Mouse (Mus musculus) stomach, postnatal 0 days (tissue): Measurements from ENCODE around the gene 1810013L24Rik.
A peak's percentile ranks its signal among the peaks of the same experiment; 100 is the strongest.

ENCODE experiments used
- CTCF ChIP-seq: IDR thresholded peaks from 2 replicates; pipeline ENCODE4 v1.5.1; 2016; ENCODE audit warnings: antibody characterized with exemption, low read depth, mild to moderate bottlenecking, moderate library complexity
- EP300 ChIP-seq: optimal IDR thresholded peaks from 2 replicates; pipeline ENCODE3; 2016; ENCODE audit warnings: antibody characterized with exemption

GRCm38 (mm10) chr16:8806703-8807102, 23.2 kb upstream of the 1810013L24Rik start:
- TF ChIP-seq CTCF (peak; percentile 81), EP300 (no peak)
